Mouse (Mus musculus) midbrain, postnatal 0 days (tissue): ENCODE data around the gene Foxo3. TPM values are rescaled to one million over a fixed set of nuclear protein-coding genes. Genes with fewer than 3 reads are reported as not detected.
A peak's percentile ranks its signal among the peaks of the same experiment; 100 is the strongest.

Experiments
- ATAC-seq: fragments of 200-750 bp; cut with Nextera tagmentation; 2 replicates; pipeline ENCODE4 v1.8.0; 2017; ENCODE audit warnings: moderate number of reproducible peaks, mild to moderate bottlenecking, moderate TSS enrichment, moderate library complexity; ENCODE audit not compliant: low FRiP score
- DNase-seq: peaks from one replicate; pipeline ENCODE4 v3.0.0-alpha.2; 2015; ENCODE audit warnings: low spot score
- H3K27ac ChIP-seq: fragments of 300-500 bp; sonication (generic); 2 replicates; pipeline ENCODE4 v1.5.1; 2014; ENCODE audit warnings: low read depth, mild to moderate bottlenecking, low read length, mixed read lengths
- H3K27me3 ChIP-seq: fragments of 300-500 bp; sonication (generic); 2 replicates; pipeline ENCODE4 v1.6.1; 2014; ENCODE audit warnings: low read length, control low read depth, mixed read lengths; ENCODE audit not compliant: insufficient read depth
- H3K36me3 ChIP-seq: fragments of 300-500 bp; sonication (generic); 2 replicates; pipeline ENCODE4 v1.6.1; 2014; ENCODE audit warnings: low read length, control low read depth, mixed read lengths; ENCODE audit not compliant: insufficient read depth
- H3K4me1 ChIP-seq: fragments of 300-500 bp; sonication (generic); 2 replicates; pipeline ENCODE4 v1.6.1; 2014; ENCODE audit warnings: mild to moderate bottlenecking, control low read depth, antibody characterized with exemption, low read length, mixed read lengths; ENCODE audit not compliant: insufficient read depth
- H3K4me2 ChIP-seq: fragments of 300-500 bp; sonication (generic); 2 replicates; pipeline ENCODE4 v1.6.1; 2014; ENCODE audit warnings: low read depth, mild to moderate bottlenecking, low read length, mixed read lengths; ENCODE audit not compliant: poor library complexity, severe bottlenecking
- H3K4me3 ChIP-seq: fragments of 300-500 bp; sonication (generic); 2 replicates; pipeline ENCODE4 v1.5.1; 2014; ENCODE audit warnings: low read depth, mild to moderate bottlenecking, low read length, moderate library complexity
- H3K9ac ChIP-seq: fragments of 300-500 bp; sonication (generic); replicated peaks from 2 replicates; pipeline ENCODE4 v1.6.1; 2014; ENCODE audit warnings: mild to moderate bottlenecking, low read length, moderate library complexity, mixed read lengths; ENCODE audit not compliant: poor library complexity, severe bottlenecking
- H3K9me3 ChIP-seq: fragments of 300-500 bp; sonication (generic); 2 replicates; pipeline ENCODE4 v1.6.1; 2016; ENCODE audit warnings: low read length, control low read depth
- CTCF ChIP-seq: IDR thresholded peaks from 2 replicates; pipeline ENCODE4 v1.5.1; 2016; ENCODE audit warnings: antibody characterized with exemption, mild to moderate bottlenecking
- WGBS: fragments of 180-500 bp; shearing (Covaris S2); extraction: QIAGEN DNeasy Blood & Tissue Kit; methylation state at CpG from one replicate; pipeline ENCODE4 v1.1.7; 2014; 5-methylcytosine and 5-hydroxymethylcytosine counted together
- polyA plus RNA-seq: library from polyadenylated mRNA; unstranded; fragments of >200 nt; fragmentation: Nextera tagmentation; extraction: Ambion mirVana; gene quantifications from 2 replicates; pipeline ENCODE4 v1.2.1, GENCODE M21; 2015
- total RNA-seq: library from RNA; depleted of rRNA; stranded (reverse); fragments of >200 nt; gene quantifications from 2 replicates; pipeline ENCODE4 v1.2.3, GENCODE M21; 2014

Foxo3 gene
- total and polyA plus RNA-seq, 2 experiments from 2014 or later, result 6.6 to 42.9 TPM

DNA sequence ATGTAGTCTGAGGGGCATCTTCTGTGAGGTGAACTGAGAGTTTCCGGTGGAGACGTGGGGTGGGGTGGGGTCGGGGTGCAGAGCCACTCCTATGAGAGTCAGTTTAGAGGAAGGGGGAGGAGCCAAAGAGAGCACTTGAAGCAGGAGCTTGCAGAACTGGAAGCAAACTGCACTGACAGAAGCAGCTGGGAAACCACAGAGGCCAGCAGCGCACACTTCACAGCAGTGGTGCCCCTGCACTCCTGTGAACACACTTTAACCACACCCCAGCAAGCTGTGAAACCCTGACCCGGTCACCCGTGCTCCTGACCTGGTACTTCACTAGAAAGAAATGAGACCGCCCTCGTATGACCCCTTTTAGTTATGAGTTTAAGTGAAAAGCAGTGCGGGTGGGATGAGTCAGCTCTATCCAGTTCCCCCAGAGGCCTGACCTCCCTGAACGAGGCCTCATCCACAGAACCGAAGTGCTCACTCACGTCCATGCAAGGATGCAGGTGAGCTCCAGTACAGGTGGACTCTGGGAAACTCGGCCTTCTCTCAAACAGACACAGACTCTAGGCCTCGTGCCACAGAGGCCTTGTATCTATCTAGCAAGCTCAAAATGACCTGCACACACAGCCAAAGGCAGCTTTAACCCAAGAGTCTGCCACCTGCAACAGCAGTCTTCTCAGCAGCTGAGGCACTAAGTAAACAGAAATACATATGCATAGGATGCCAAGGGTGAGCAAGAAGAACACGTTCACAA is 7.1 kb downstream of the Foxo3 start:
- Histone ChIP-seq H3K27me3 (no peaks in the 10 kb centered on the region), H3K36me3 (peaks cover 14% of the 10 kb centered on the region), H3K9me3 (no peaks in the 10 kb centered on the region), H3K4me2 (no peak overlapping the region), H3K4me1 (peaks cover 5% of the 10 kb centered on the region; the same call in 1 of the 2 replicates), H3K9ac (no peak overlapping the region), H3K27ac (no peak overlapping the region), H3K4me3 (no peak overlapping the region)
- ATAC-seq (no peak), DNase-seq (no peak)
- no peak for TF ChIP-seq CTCF
- 73% methylated on average over 15 of the region's 15 CpGs for WGBS

DNA sequence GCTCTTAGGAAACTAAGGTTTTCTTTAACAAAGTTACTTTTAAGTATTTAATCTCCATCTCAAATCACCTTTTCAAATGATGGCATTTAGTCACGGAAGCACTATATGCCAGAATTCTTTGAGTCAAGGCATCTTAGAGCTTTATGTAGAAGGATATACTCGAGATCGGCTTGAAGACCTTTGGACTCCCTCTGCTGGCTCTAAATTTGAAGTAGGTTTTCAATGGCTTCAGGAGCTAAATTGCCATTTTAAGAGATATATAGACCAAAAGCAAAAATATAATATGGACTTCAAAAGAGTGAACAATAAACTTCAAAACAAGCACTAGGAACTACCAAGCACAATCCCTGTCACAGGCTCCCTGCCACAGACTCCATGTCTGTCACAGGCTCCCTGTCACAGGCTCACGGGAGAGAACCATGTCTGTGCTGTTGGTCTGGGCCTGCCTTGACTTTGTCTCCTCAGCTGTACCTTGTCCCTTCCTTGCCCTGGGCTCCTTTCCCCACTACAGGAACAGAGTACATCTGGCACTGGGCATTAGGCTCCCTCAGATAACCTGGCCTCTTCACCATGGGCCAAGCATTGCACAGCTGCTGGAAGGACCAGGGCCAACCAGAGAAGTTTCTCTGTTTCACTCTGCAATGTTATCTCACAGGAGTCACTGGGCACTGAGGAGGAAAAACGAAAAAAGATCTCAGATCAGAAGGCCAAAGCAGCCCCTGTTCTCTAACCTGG is 8.6 kb downstream of the Foxo3 start:
- Histone ChIP-seq H3K9ac (no peak overlapping the region), H3K4me3 (no peak overlapping the region), H3K27me3 (no peaks in the 10 kb centered on the region), H3K4me1 (no peaks in the 10 kb centered on the region), H3K27ac (no peak overlapping the region), H3K9me3 (no peaks in the 10 kb centered on the region), H3K4me2 (no peak overlapping the region), H3K36me3 (peaks cover 14% of the 10 kb centered on the region)
- TF ChIP-seq CTCF, result peak; percentile 65
- DNase-seq (peak; percentile 45), ATAC-seq (no peak)
- 72% methylated on average over 5 of the region's 5 CpGs for WGBS

DNA sequence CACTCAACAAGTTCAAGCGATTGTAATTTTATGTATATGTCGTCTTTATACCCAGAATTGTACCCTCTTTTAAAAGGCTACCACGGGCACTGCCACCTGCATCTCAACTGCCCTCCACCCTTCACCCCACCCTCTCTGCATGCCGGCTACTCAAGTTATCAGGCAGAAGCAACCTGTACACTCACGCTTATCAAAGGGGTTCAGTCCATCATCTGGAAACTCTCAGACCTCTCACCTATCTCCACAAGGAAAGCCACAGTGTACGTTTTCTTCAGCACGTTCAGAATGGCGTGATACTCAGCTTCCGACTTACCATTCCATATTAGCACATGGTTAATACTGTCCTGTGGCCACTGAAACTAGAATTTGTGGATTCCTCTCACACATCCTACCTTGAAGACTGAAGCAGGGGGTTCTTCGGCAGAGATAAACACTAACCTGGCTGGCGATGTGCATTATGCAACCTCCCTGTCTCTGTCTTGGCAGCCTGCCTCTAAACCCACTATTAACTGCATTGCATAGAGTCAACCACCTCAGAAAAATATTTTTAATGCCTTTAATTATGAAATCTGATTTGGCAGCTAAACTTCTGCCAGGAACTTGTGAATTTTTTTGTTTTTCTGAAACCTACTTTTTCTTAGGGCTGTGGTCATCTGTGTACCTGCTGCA is 11.4 kb downstream of the Foxo3 start:
- 94% methylated on average over 11 of the region's 11 CpGs for WGBS
- DNase-seq (no peak), ATAC-seq (no peak)
- H3K36me3 ChIP-seq, result peaks cover 14% of the 10 kb centered on the region
- no peaks in the 10 kb centered on the region for H3K4me1 ChIP-seq
- no peak overlapping the region for H3K9ac ChIP-seq
- H3K4me2 ChIP-seq, result no peak overlapping the region
- TF ChIP-seq CTCF, result no peak
- no peak overlapping the region for H3K27ac ChIP-seq
- H3K4me3 ChIP-seq, result no peak overlapping the region
- no peaks in the 10 kb centered on the region for H3K27me3 ChIP-seq
- H3K9me3 ChIP-seq, result no peaks in the 10 kb centered on the region

DNA sequence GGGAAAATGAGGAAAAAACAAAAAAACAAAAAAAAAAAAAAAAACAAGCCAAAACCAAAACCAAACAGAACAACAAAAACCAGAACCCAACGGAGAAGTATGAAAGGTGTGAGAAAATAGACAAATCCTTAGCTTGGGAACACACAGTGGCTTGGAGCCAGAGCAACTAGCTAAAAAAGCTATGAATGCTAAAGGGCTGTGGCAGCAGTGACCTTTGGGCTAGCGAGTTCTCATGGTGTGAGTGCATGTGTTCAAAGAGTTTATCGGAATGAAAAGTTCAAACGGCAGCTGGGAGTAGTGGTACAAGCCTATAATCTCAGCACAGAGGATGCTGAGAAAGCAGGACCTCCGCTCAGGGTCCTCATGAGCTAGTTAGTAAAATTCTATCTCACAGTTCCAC is 12.4 kb downstream of the Foxo3 start:
- Histone ChIP-seq H3K4me3 (no peak overlapping the region), H3K27me3 (no peaks in the 10 kb centered on the region), H3K27ac (no peak overlapping the region), H3K4me2 (no peak overlapping the region), H3K4me1 (no peaks in the 10 kb centered on the region), H3K36me3 (peaks cover 14% of the 10 kb centered on the region), H3K9me3 (no peaks in the 10 kb centered on the region), H3K9ac (no peak overlapping the region)
- no peak for ATAC-seq
- 88% methylated on average over 5 of the region's 5 CpGs for WGBS
- no peak for DNase-seq
- no peak for TF ChIP-seq CTCF

DNA sequence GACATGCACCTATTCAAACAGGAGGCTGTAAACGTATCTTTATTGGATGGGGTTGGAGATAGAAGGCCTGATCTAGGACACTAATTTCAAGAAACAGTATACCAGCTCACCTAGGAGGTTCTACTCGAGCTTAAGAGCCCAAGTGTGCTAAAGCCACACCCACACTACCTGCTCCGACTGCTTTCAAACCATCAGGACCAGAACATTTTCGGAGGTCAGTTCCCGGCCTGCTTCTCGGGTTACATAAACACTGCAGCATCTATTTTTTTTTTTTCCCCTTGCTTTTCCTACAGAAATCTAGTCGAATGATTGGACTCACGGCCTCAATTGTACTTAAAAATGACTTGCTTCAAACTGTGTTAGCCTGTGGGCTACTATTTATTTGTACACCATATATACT is 12.9 kb downstream of the Foxo3 start:
- 89% methylated on average over 8 of the region's 8 CpGs for WGBS
- H3K4me2 ChIP-seq, result no peak overlapping the region
- no peak overlapping the region for H3K4me3 ChIP-seq
- no peaks in the 10 kb centered on the region for H3K4me1 ChIP-seq
- no peaks in the 10 kb centered on the region for H3K27me3 ChIP-seq
- no peak for DNase-seq
- no peak for TF ChIP-seq CTCF
- H3K9ac ChIP-seq, result no peak overlapping the region
- no peaks in the 10 kb centered on the region for H3K9me3 ChIP-seq
- ATAC-seq, result no peak
- H3K36me3 ChIP-seq, result peaks cover 14% of the 10 kb centered on the region
- no peak overlapping the region for H3K27ac ChIP-seq

DNA sequence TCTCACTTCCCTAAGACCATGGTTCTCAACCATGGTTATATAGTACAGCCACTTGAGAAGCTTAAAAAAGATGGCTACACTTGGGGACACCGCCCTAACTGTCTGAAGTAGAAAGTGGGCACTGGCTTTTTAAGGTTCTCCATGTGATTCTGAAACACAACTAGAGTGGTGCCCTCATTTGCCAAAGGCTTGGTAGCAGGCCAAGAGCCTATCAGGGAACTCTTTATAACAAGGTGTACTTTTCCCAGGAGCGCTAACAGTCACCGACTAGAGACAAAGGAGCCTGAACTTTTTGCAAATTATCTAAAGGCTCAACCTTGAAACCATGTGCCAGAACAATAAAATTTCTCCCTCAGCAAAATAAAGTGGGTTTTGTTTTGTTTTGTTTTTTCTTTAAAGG is 14.5 kb downstream of the Foxo3 start:
- Histone ChIP-seq H3K9ac (no peak overlapping the region), H3K4me1 (no peaks in the 10 kb centered on the region), H3K4me3 (no peak overlapping the region), H3K36me3 (peaks cover 14% of the 10 kb centered on the region), H3K4me2 (no peak overlapping the region), H3K27ac (no peak overlapping the region), H3K27me3 (no peaks in the 10 kb centered on the region), H3K9me3 (no peaks in the 10 kb centered on the region)
- TF ChIP-seq CTCF, result no peak
- ATAC-seq, result no peak
- no peak for DNase-seq
- WGBS, result 94% methylated on average over 3 of the region's 3 CpGs
